8 mouse cellular contexts compared by ENCODE assay signal in the genomic region with DNA sequence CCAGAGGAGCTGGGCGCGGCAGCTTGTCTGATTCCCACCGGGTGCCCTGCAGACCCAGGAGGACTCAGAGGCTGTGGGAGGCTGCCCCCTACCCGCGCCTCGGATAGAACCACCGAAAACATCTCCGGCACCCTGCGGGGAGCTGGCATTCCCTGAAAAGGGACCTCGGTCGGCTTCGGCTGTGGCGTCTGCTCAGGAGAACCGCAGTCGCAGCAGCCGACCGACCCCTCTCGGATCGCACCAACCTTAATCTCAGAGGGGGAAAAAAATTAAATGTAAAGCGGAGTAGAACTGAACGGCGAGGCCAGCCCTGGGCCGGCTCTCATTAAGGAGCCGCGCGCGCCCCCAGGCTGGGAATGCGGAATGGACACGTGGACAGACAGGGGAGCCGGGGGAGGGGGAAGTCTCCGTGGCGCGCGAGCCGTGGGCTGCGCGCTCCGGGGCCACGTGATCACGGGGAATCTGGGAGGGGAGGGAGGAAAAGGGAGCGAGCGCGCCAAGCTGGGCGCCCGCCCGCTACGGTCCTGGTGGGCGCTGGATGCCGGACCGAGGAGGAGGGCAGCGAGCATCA. TPM values are rescaled to one million over a fixed set of nuclear protein-coding genes. Genes with fewer than 3 reads are reported as not detected.
DNase-seq lines count a peak whose midpoint lies in the region; ATAC-seq and TF ChIP-seq lines count a peak whose summit lies in the region.

No protein-coding gene starts in this region.

- H3K9ac ChIP-seq in embryonic facial prominence, embryonic 14.5 days (ENCODE audit: low read depth, low read length), result peak overlapping the region; percentile 61
- H3K9ac ChIP-seq in midbrain, postnatal 0 days (replicated peaks; ENCODE audit: low read length, poor library complexity, severe bottlenecking), result peak overlapping the region; percentile 69

- peak; percentile 48 for TF ChIP-seq CTCF in midbrain, postnatal 0 days (IDR thresholded peaks at IDR 0.05)

- H3K27me3 ChIP-seq in embryonic facial prominence, embryonic 14.5 days (replicated peaks; ENCODE audit: control insufficient read depth, insufficient read depth, low read length), result peaks cover 84% of the 10 kb centered on the region
- H3K27me3 ChIP-seq in hindbrain, embryonic 10.5 days (ENCODE audit: insufficient read depth, poor library complexity, severe bottlenecking), result peaks cover 88% of the 10 kb centered on the region
- peaks cover 14% of the 10 kb centered on the region; the same call in 1 of the 2 replicates for H3K27me3 ChIP-seq in midbrain, postnatal 0 days (ENCODE audit: insufficient read depth, low read length)

- H3K36me3 ChIP-seq in embryonic facial prominence, embryonic 14.5 days (ENCODE audit: control insufficient read depth, insufficient read depth, low read length), result no peaks in the 10 kb centered on the region
- H3K36me3 ChIP-seq in hindbrain, embryonic 10.5 days, result no peaks in the 10 kb centered on the region
- no peaks in the 10 kb centered on the region for H3K36me3 ChIP-seq in midbrain, postnatal 0 days (ENCODE audit: insufficient read depth, low read length)

- H3K4me3 ChIP-seq in embryonic facial prominence, embryonic 14.5 days (ENCODE audit: low read depth, low read length), result peak overlapping the region; percentile 63
- peak overlapping the region; percentile 69 for H3K4me3 ChIP-seq in hindbrain, embryonic 10.5 days
- H3K4me3 ChIP-seq in midbrain, postnatal 0 days (ENCODE audit: low read depth, low read length), result peak overlapping the region; percentile 73

- peaks cover 15% of the 10 kb centered on the region for H3K4me1 ChIP-seq in embryonic facial prominence, embryonic 14.5 days (ENCODE audit: control insufficient read depth, insufficient read depth, low read length)
- peaks cover 49% of the 10 kb centered on the region for H3K4me1 ChIP-seq in hindbrain, embryonic 10.5 days (replicated peaks)
- H3K4me1 ChIP-seq in midbrain, postnatal 0 days (ENCODE audit: insufficient read depth, low read length), result peaks cover 3% of the 10 kb centered on the region; the same call in 1 of the 2 replicates

- DNase-seq in ES-CJ7 (ENCODE audit: low read depth, low spot score) (peak; percentile 64), MN1 (ENCODE audit: low spot score) (no peak)
- peak; percentile 15 to 33 for DNase-seq in adrenal gland, postnatal 36 days
- peak; percentile 81 for DNase-seq in embryonic facial prominence, embryonic 14.5 days (ENCODE audit: low spot score)
- peak; percentile 71 for DNase-seq in hindbrain, embryonic 10.5 days (ENCODE audit: low spot score)
- DNase-seq in left cerebral cortex, adult 8-10 months (ENCODE audit: low spot score in 2 of 2), result peak; percentile 45 to 73
- DNase-seq in midbrain, postnatal 0 days (ENCODE audit: low spot score), result peak; percentile 93
- DNase-seq in ovary, adult 18-20 months (ENCODE audit: low spot score), result no peak

- peak; percentile 81 for ATAC-seq in embryonic facial prominence, embryonic 14.5 days (ENCODE audit: low read depth)
- ATAC-seq in midbrain, postnatal 0 days (ENCODE audit: low FRiP score), result peak; percentile 88

- H3K9me3 ChIP-seq in embryonic facial prominence, embryonic 14.5 days (ENCODE audit: control insufficient read depth, low read length), result no peaks in the 10 kb centered on the region
- no peaks in the 10 kb centered on the region for H3K9me3 ChIP-seq in hindbrain, embryonic 10.5 days
- H3K9me3 ChIP-seq in midbrain, postnatal 0 days (ENCODE audit: low read length), result no peaks in the 10 kb centered on the region

- WGBS in embryonic facial prominence, embryonic 14.5 days, result under 1% methylated on average over 41 of the region's 51 CpGs
- under 1% methylated on average over 51 of the region's 51 CpGs for WGBS in hindbrain, embryonic 10.5 days
- under 1% methylated on average over 38 of the region's 51 CpGs for WGBS in midbrain, postnatal 0 days

- H3K4me2 ChIP-seq in embryonic facial prominence, embryonic 14.5 days (ENCODE audit: low read depth, low read length), result peak overlapping the region; percentile 96
- H3K4me2 ChIP-seq in midbrain, postnatal 0 days (ENCODE audit: low read depth, low read length, poor library complexity, severe bottlenecking), result peak overlapping the region; percentile 91

- H3K27ac ChIP-seq in embryonic facial prominence, embryonic 14.5 days (replicated peaks; ENCODE audit: low read depth, low read length), result no peak overlapping the region
- peak overlapping the region; percentile 77 for H3K27ac ChIP-seq in hindbrain, embryonic 10.5 days
- H3K27ac ChIP-seq in midbrain, postnatal 0 days (ENCODE audit: low read depth, low read length), result peak overlapping the region; percentile 68

RNA-seq across cellular contexts. Expression of a gene that starts 1.6 kb away (rescaled TPM):
- under 1 TPM; 0.20 to 0.89 TPM for total RNA-seq in adrenal gland, postnatal 36 days (2021)
- 2.0 TPM in 2 replicates for polyA plus RNA-seq in embryonic facial prominence, embryonic 14.5 days (2014; fragmentation: Nextera tagmentation; extraction: Ambion mirVana)
- polyA plus RNA-seq in hindbrain, embryonic 10.5 days (2016; fragmentation: Nextera tagmentation; extraction: Ambion mirVana), result 1.4 and 1.7 TPM in 2 replicates
- 10 to 100 TPM; 16.2 to 17.7 (median 17.1) TPM for total RNA-seq in left cerebral cortex, adult 8-10 months (2022)
- 42.0 and 42.7 TPM in 2 replicates for total RNA-seq in midbrain, postnatal 0 days (2014; rRNA removed)
- 4.2 and 4.4 TPM in 2 replicates for polyA plus RNA-seq in midbrain, postnatal 0 days (2015; fragmentation: Nextera tagmentation; extraction: Ambion mirVana)

Comparison
In these comparisons a context has a peak if more than half of its experiments do, and no peak if none do; other contexts are left out.
1. DNase-seq: peak in ES-CJ7 (single experiment), adrenal gland, postnatal 36 days (2 of 2), embryonic facial prominence, embryonic 14.5 days (single experiment), hindbrain, embryonic 10.5 days (single experiment), left cerebral cortex, adult 8-10 months (2 of 2) and midbrain, postnatal 0 days (single experiment); none in MN1 (single experiment) and ovary, adult 18-20 months (single experiment).
2. RNA of a gene that starts 1.6 kb away (total RNA-seq): 42.0 to 42.7 TPM in midbrain, postnatal 0 days and 16.2 to 17.7 TPM in left cerebral cortex, adult 8-10 months; 0.20 to 0.89 TPM in adrenal gland, postnatal 36 days; every median in the first group is over 4 times any median in the second.
3. Peak in every context shown above with its lines, with median percentiles within 50 percentile points of each other: H3K4me3 ChIP-seq.